Mouse (Mus musculus) skeletal muscle tissue, adult 2 months (tissue): ENCODE measurements around the gene Pde10a.

Experiments
- DNase-seq: peaks from one replicate; pipeline ENCODE4 v3.0.0-alpha.2; 2012; ENCODE audit warnings: low read depth, low spot score

Gene Pde10a

GRCm38 (mm10) chr17:8841897-8842540 lies 316.8 kb downstream of the Pde10a start:
- DNase-seq: no peak

- DNase-seq: no peak
Observed at GRCm38 (mm10) chr17:8842662-8843061, 317.5 kb downstream of the Pde10a start.

GRCm38 (mm10) chr17:8843941-8844340 lies 318.8 kb downstream of the Pde10a start:
- no peak for DNase-seq

GRCm38 (mm10) chr17:8846506-8846905 lies 321.3 kb downstream of the Pde10a start:
- DNase-seq: no peak

GRCm38 (mm10) chr17:8847558-8847957 lies 322.4 kb downstream of the Pde10a start:
- DNase-seq: no peak

GRCm38 (mm10) chr17:8851846-8852245 lies 326.7 kb downstream of the Pde10a start:
- no peak for DNase-seq

GRCm38 (mm10) chr17:8856430-8857371 lies 331.5 kb downstream of the Pde10a start:
- DNase-seq: peak; percentile 92

GRCm38 (mm10) chr17:8858636-8859421 lies 333.7 kb downstream of the Pde10a start:
- DNase-seq: peak; percentile 34

GRCm38 (mm10) chr17:8859489-8859888 lies 334.3 kb downstream of the Pde10a start:
- DNase-seq: peak; percentile 28

- no peak for DNase-seq
Observed at GRCm38 (mm10) chr17:8864638-8865497, 339.7 kb downstream of the Pde10a start.

GRCm38 (mm10) chr17:8867331-8868237 lies 342.4 kb downstream of the Pde10a start:
- DNase-seq: no peak

GRCm38 (mm10) chr17:8869287-8869686 lies 344.1 kb downstream of the Pde10a start:
- DNase-seq: no peak

GRCm38 (mm10) chr17:8870848-8871247 lies 345.7 kb downstream of the Pde10a start:
- no peak for DNase-seq

- no peak for DNase-seq
Observed at GRCm38 (mm10) chr17:8871396-8871795, 346.2 kb downstream of the Pde10a start.

GRCm38 (mm10) chr17:8871997-8872593 lies 346.9 kb downstream of the Pde10a start:
- peak; percentile 39 for DNase-seq

- DNase-seq: no peak
Observed at GRCm38 (mm10) chr17:8872611-8873010, 347.4 kb downstream of the Pde10a start.

- DNase-seq: no peak
Observed at GRCm38 (mm10) chr17:8878056-8878455, 352.9 kb downstream of the Pde10a start.

GRCm38 (mm10) chr17:8881711-8882110 lies 356.5 kb downstream of the Pde10a start:
- no peak for DNase-seq

GRCm38 (mm10) chr17:8884691-8885090 lies 359.5 kb downstream of the Pde10a start:
- no peak for DNase-seq

- no peak for DNase-seq
Observed at GRCm38 (mm10) chr17:8885830-8886229, 360.7 kb downstream of the Pde10a start.
